Mouse (Mus musculus): ENCODE results near the gene Gm20741.

DNA sequence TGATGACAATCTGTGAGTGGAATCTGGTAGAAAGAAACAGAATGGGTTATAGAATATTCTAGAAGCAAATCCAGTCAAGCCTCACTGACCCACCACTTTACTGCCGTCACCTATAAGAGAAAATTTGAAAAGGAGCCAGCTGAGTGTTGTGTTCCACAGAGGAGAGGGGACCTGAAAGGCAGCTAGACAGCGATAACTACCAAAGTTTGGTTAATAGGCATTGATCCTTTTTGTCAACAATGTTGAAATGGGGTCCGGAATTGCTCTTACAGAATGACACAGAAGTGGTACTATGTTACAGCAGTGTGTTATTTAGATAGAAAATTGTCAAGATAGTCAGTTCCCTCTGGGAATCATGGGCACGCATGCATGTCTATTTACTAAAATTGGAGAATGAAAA lies 36.5 kb upstream of the Gm20741 start:
- TF ChIP-seq FLI1 (IDR thresholded peaks at IDR 0.05; ENCODE audit: low read length), result no peak
- no peak for TF ChIP-seq GATA1 (IDR thresholded peaks at IDR 0.05; ENCODE audit: borderline replicate concordance, low read length)

Data from megakaryocyte, embryonic 14.5 days (primary cell).